In the genomic region with DNA sequence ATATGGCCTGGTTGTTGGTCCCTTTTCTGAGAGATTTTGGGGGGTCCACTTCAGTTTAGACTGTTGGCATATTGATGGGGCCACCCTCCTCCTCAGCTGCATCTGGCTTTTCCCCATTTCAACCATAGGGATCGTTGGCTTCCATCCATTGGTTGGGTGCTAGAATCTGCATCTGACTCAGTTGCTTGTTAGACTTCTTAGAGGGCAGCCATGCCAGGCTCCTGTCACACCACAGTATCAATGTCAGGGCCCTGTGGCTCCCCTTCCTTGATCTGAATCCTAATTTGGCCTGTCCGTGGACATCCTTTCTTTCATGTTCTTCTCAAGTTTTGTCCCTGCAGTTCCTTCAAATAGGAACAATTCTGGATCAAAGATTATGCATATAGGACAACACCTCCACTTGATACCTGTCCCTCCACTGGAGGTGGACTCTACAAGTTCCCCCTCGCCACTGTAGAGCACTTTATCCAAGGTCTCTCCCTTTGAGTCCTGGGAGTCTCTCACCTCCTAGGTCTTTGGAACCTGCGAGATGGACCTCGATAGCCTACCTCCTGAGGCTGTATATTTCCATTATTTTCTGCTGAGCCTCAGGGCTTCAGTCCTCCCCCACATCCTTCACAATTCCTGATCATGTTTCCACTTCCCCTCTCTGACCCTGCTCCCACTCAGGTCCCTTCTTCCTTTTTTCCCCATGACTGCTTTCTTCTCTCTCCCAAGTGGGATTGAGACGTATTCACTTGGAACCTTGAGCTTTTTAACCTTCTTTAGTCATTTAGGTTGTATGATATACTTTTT, we compare ENCODE assay signal across 21 mouse cellular contexts. TPM values are rescaled to one million over a fixed set of nuclear protein-coding genes. Genes with fewer than 3 reads are reported as not detected.
DNase-seq lines count a peak whose midpoint lies in the region; ATAC-seq and TF ChIP-seq lines count a peak whose summit lies in the region.
"Had no signal": no experiment of that assay in that cellular context is flagged by ENCODE, and none has a peak within 500 bp of the region (broad histone marks: within the 10 kb centered on the region; RNA-seq: fewer than 3 reads in every experiment).

No protein-coding gene starts in this region.

- intact Hi-C loops in heart, postnatal 25 days (cut with DNase I), result no loop called here

- H3K9ac ChIP-seq in heart, embryonic 14.5 days (ENCODE audit: low read length), result no peak overlapping the region
- H3K9ac ChIP-seq in lung, postnatal 0 days (replicated peaks; ENCODE audit: low read depth), result no peak overlapping the region
- H3K9ac ChIP-seq: embryonic facial prominence, embryonic 15.5 days; heart, embryonic 13.5 days; hindbrain, embryonic 14.5 days had no signal

- H3K27me3 ChIP-seq in heart, embryonic 14.5 days (ENCODE audit: control insufficient read depth, insufficient read depth, low read length), result no peaks in the 10 kb centered on the region
- H3K27me3 ChIP-seq in lung, postnatal 0 days (replicated peaks; ENCODE audit: insufficient read depth, low read length), result no peaks in the 10 kb centered on the region
- H3K27me3 ChIP-seq: embryonic facial prominence, embryonic 15.5 days; heart, embryonic 13.5 days had no signal

- no peak overlapping the region for H3K4me3 ChIP-seq in heart, embryonic 14.5 days (ENCODE audit: control insufficient read depth in 1 of 2, insufficient read depth in 1 of 2, low read depth in 1 of 2, low read length in 2 of 2)
- H3K4me3 ChIP-seq in lung, postnatal 0 days (ENCODE audit: low read depth, low read length), result no peak overlapping the region
- H3K4me3 ChIP-seq: embryonic facial prominence, embryonic 15.5 days; erythroblast, embryonic 14.5 days; forebrain, embryonic 10.5 days; gastrocnemius, adult 2 months; heart, embryonic 13.5 days had no signal

- TF ChIP-seq EP300 in lung, postnatal 0 days (IDR thresholded peaks at IDR 0.05), result no peak

- no peak overlapping the region for H3K4me2 ChIP-seq in heart, embryonic 14.5 days (ENCODE audit: low read length)
- no peak overlapping the region for H3K4me2 ChIP-seq in lung, postnatal 0 days (replicated peaks; ENCODE audit: low read depth, low read length)
- H3K4me2 ChIP-seq: embryonic facial prominence, embryonic 15.5 days; heart, embryonic 13.5 days; hindbrain, embryonic 14.5 days had no signal

- H3K36me3 ChIP-seq in heart, embryonic 14.5 days (ENCODE audit: control insufficient read depth, insufficient read depth, low read length), result no peaks in the 10 kb centered on the region
- H3K36me3 ChIP-seq in lung, postnatal 0 days (ENCODE audit: insufficient read depth, low read length), result no peaks in the 10 kb centered on the region
- H3K36me3 ChIP-seq: embryonic facial prominence, embryonic 15.5 days; forebrain, embryonic 10.5 days; heart, embryonic 13.5 days had no signal

- H3K27ac ChIP-seq in heart, embryonic 14.5 days (replicated peaks in 1 of 2; ENCODE audit: control insufficient read depth in 1 of 2, insufficient read depth in 1 of 2, low read depth in 2 of 2, low read length in 2 of 2), result no peak overlapping the region
- no peak overlapping the region for H3K27ac ChIP-seq in lung, postnatal 0 days (ENCODE audit: low read length)
- H3K27ac ChIP-seq: embryonic facial prominence, embryonic 15.5 days; forebrain, embryonic 10.5 days; gastrocnemius, adult 2 months; heart, embryonic 13.5 days; hindbrain, embryonic 14.5 days had no signal

- 61% methylated on average over 6 of the region's 6 CpGs for WGBS in heart, embryonic 14.5 days
- WGBS in lung, postnatal 0 days, result 64% methylated on average over 6 of the region's 6 CpGs

- TF ChIP-seq CTCF in lung, postnatal 0 days (IDR thresholded peaks at IDR 0.05), result no peak

- no peaks in the 10 kb centered on the region for H3K4me1 ChIP-seq in heart, embryonic 14.5 days (ENCODE audit: control insufficient read depth in 2 of 2, insufficient read depth in 2 of 2, low read length in 2 of 2)
- no peaks in the 10 kb centered on the region for H3K4me1 ChIP-seq in lung, postnatal 0 days (ENCODE audit: insufficient read depth, low read depth, low read length)
- H3K4me1 ChIP-seq: embryonic facial prominence, embryonic 15.5 days; forebrain, embryonic 10.5 days; heart, embryonic 13.5 days had no signal

- no peak for DNase-seq in heart, postnatal 25 days (ENCODE audit: low spot score)
- no peak for DNase-seq in lung, postnatal 0 days (ENCODE audit: low spot score)
- DNase-seq in lung, postnatal 36 days, result no peak
- DNase-seq: adrenal gland, adult 2 months; adrenal gland, postnatal 25 days; cerebellum, adult 18-20 months; cerebellum, adult 9-11 months; cerebellum, postnatal 36 days; gastrocnemius, adult 2 months; gastrocnemius, postnatal 25 days; heart, adult 18-20 months; heart, postnatal 10 days had no signal

- H3K9me3 ChIP-seq in heart, embryonic 14.5 days (ENCODE audit: control insufficient read depth, low read length), result peaks cover 6% of the 10 kb centered on the region; the same call in 1 of the 2 replicates
- no peaks in the 10 kb centered on the region for H3K9me3 ChIP-seq in lung, postnatal 0 days (ENCODE audit: low read length)

- ATAC-seq in heart, embryonic 14.5 days (ENCODE audit: insufficient number of reproducible peaks, insufficient read depth, low FRiP score, low read depth), result peak; percentile 35; the same call in 1 of the 2 replicates
- ATAC-seq in lung, postnatal 0 days, result peak; percentile 16; the same call in 1 of the 2 replicates
- ATAC-seq in megakaryocyte progenitor cell, adult 5-6 weeks (replicated peaks; ENCODE audit: poor library complexity), result 0 out of 2 replicates have a peak, but pooled peaks have one; percentile 14
- 0 out of 2 replicates have a peak, but pooled peaks have one; percentile 44 for ATAC-seq in megakaryocyte-erythroid progenitor cell, adult 5-6 weeks (replicated peaks; ENCODE audit: low FRiP score, low TSS enrichment, poor library complexity, severe bottlenecking)
- ATAC-seq: forebrain, embryonic 14.5 days had no signal

RNA-seq across cellular contexts. Expression of gene Zfp985, which starts 12.5 kb away (rescaled TPM):
- not detected in 2 replicates for polyA plus RNA-seq in heart, embryonic 14.5 days (2014; fragmentation: Nextera tagmentation; extraction: Ambion mirVana)
- under 1 TPM; 0.28 to 0.31 TPM for total RNA-seq in heart, postnatal 25 days (2021)
- polyA plus RNA-seq in lung, postnatal 0 days (2015; fragmentation: Nextera tagmentation; extraction: Ambion mirVana), result 0.19 and 0.49 TPM in 2 replicates
- 0.59 and 0.93 TPM in 2 replicates for total RNA-seq in megakaryocyte progenitor cell, adult 5-6 weeks (2015)
- 0.10 and 0.42 TPM in 2 replicates for total RNA-seq in megakaryocyte progenitor cell, adult 5-6 weeks (2017)
- total RNA-seq in megakaryocyte-erythroid progenitor cell, adult 5-6 weeks (2014; fragmentation: Nextera tagmentation), result 0.17 TPM in 1 of 2 replicates, not detected in the other
- 1.8 and 2.9 TPM in 2 replicates for total RNA-seq in megakaryocyte-erythroid progenitor cell, adult 5-6 weeks (2017)
- total RNA-seq: gastrocnemius, adult 2 months; gastrocnemius, postnatal 25 days had no signal
- polyA plus RNA-seq: adrenal gland, adult 2 months; erythroblast, embryonic 14.5 days had no signal

RNA-seq across cellular contexts. Expression of gene Gm16503, which starts 25.6 kb away (rescaled TPM):
- polyA plus RNA-seq in heart, embryonic 14.5 days (2014; fragmentation: Nextera tagmentation; extraction: Ambion mirVana), result 0.32 and 0.36 TPM in 2 replicates
- total RNA-seq in heart, postnatal 25 days (2021), result under 1 TPM; 0.11 to 0.16 TPM
- 0.05 and 0.11 TPM in 2 replicates for polyA plus RNA-seq in lung, postnatal 0 days (2015; fragmentation: Nextera tagmentation; extraction: Ambion mirVana)
- total RNA-seq in megakaryocyte progenitor cell, adult 5-6 weeks (2015), result 0.37 and 0.79 TPM in 2 replicates
- 0.17 and 0.78 TPM in 2 replicates for total RNA-seq in megakaryocyte progenitor cell, adult 5-6 weeks (2017)
- 1.4 and 1.5 TPM in 2 replicates for total RNA-seq in megakaryocyte-erythroid progenitor cell, adult 5-6 weeks (2014; fragmentation: Nextera tagmentation)
- 0.42 and 0.76 TPM in 2 replicates for total RNA-seq in megakaryocyte-erythroid progenitor cell, adult 5-6 weeks (2017)
- polyA plus RNA-seq: adrenal gland, adult 2 months; erythroblast, embryonic 14.5 days had no signal
